Mouse (Mus musculus) MEL-GATA-1-ER (cell line): ENCODE measurements around the gene Cul9.
"Not testable (repeated sequence)": the region's sequence is repeated elsewhere in the genome, so short reads cannot be mapped to it uniquely, and the experiment has no call there.

Source experiments
- DNase-seq: peaks from one replicate; pipeline ENCODE4 v3.0.0-alpha.2; 2012; ENCODE audit warnings: low read depth; ENCODE audit errors: extremely low read depth

Cul9 gene

GRCm38 (mm10) chr17:46545813-46546564, at the start of gene Cul9:
TSS of gene Cul9 (minus strand) at chr17:46546388.
- DNase-seq = no peak

GRCm38 (mm10) chr17:46595336-46595735, 49.1 kb upstream of the Cul9 start:
- DNase-seq = no peak

GRCm38 (mm10) chr17:46594606-46595005, 48.4 kb upstream of the Cul9 start:
- DNase-seq = no peak

- DNase-seq = no peak
Observed at GRCm38 (mm10) chr17:46593124-46593523, 46.9 kb upstream of the Cul9 start.

GRCm38 (mm10) chr17:46591406-46591805, 45.2 kb upstream of the Cul9 start:
- no peak for DNase-seq

GRCm38 (mm10) chr17:46590439-46590838, 44.3 kb upstream of the Cul9 start:
- no peak for DNase-seq

- DNase-seq = no peak
Observed at GRCm38 (mm10) chr17:46589635-46590314, 43.6 kb upstream of the Cul9 start.

- DNase-seq = no peak
Observed at GRCm38 (mm10) chr17:46588913-46589312, 42.7 kb upstream of the Cul9 start.

- peak; percentile 83 for DNase-seq
Observed at GRCm38 (mm10) chr17:46588173-46588572, 42.0 kb upstream of the Cul9 start.

- DNase-seq = no peak
Observed at GRCm38 (mm10) chr17:46586327-46586726, 40.1 kb upstream of the Cul9 start.

GRCm38 (mm10) chr17:46578650-46579049, 32.5 kb upstream of the Cul9 start:
- DNase-seq = no peak

GRCm38 (mm10) chr17:46576070-46576469, 29.9 kb upstream of the Cul9 start:
- no peak for DNase-seq

- DNase-seq = no peak
Observed at GRCm38 (mm10) chr17:46574535-46574934, 28.3 kb upstream of the Cul9 start.

- DNase-seq = no peak
Observed at GRCm38 (mm10) chr17:46571005-46571404, 24.8 kb upstream of the Cul9 start.

GRCm38 (mm10) chr17:46559146-46559545, 13.0 kb upstream of the Cul9 start:
- DNase-seq = no peak

- DNase-seq = no peak
Observed at GRCm38 (mm10) chr17:46558151-46558550, 12.0 kb upstream of the Cul9 start.

GRCm38 (mm10) chr17:46557321-46557720, 11.1 kb upstream of the Cul9 start:
- DNase-seq = not testable (repeated sequence)

- DNase-seq = no peak
Observed at GRCm38 (mm10) chr17:46556584-46556945, 10.4 kb upstream of the Cul9 start.

GRCm38 (mm10) chr17:46555673-46556583, 9.7 kb upstream of the Cul9 start, which contains the start of gene Srf:
TSS of gene Srf (minus strand) at chr17:46556175.
- DNase-seq = peak; percentile 95

- no peak for DNase-seq
Observed at GRCm38 (mm10) chr17:46554977-46555672, 8.9 kb upstream of the Cul9 start.

GRCm38 (mm10) chr17:46554646-46554976, 8.4 kb upstream of the Cul9 start:
- DNase-seq = no peak
